Mouse (Mus musculus) heart, adult 2 months (tissue): ENCODE results near the gene Unc13c.

Experiments
- CTCF ChIP-seq: fragments of 200-600 bp; IDR thresholded peaks from 2 replicates; pipeline ENCODE4 v1.8.1; 2022; ENCODE audit warnings: antibody characterized with exemption, mild to moderate bottlenecking, moderate library complexity
- POLR2A ChIP-seq: fragments of 200-500 bp; IDR thresholded peaks from 2 replicates; pipeline ENCODE4 v1.6.1; 2011; ENCODE audit warnings: mild to moderate bottlenecking, low read depth, low read length, control low read depth; ENCODE audit not compliant: insufficient read depth

- no peak for TF ChIP-seq CTCF
- no peak for TF ChIP-seq POLR2A
Measured at GRCm38 (mm10) chr9:73462027-73462426, 506.7 kb downstream of the Unc13c start.
